Mouse (Mus musculus): ENCODE data around the gene Ccdc117.
"Not testable (repeated sequence)": the region's sequence is repeated elsewhere in the genome, so short reads cannot be mapped to it uniquely, and the experiment has no call there.

The Ccdc117 gene

DNA sequence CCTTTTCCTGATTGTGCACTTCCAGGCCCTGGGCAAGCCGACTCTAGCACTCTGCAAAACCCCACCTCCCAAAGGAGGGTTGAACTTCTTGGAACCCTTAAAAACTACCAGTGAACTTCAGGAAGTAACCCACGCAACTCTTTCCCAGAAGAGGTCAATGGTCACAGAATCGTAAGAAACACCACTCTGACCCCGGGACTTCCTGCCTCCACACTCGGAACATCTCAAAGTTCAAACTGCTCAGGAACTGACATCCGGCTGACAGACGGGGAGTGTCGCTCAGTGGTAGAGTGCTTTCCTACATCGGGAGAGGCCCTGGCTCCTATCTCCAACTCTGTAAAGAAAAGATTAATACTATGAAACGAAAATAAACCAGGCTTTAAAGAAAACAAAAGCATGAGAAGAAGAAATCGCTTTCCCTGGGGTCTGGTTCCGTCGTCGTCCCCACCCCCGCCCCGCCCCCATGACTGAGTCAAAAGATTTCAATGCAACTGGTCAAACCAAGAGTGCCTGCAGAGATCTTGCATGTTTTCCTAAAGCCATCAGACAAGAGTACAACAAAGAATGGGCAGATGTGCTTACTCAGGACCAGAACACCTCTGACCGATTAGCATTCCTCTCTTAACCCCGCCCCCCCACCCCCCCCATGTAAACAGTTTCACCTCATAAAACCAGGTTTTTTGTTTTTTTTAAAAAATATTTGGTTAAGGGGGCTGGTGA lies 36.0 kb downstream of the Ccdc117 start:
- no peak for DNase-seq

DNA sequence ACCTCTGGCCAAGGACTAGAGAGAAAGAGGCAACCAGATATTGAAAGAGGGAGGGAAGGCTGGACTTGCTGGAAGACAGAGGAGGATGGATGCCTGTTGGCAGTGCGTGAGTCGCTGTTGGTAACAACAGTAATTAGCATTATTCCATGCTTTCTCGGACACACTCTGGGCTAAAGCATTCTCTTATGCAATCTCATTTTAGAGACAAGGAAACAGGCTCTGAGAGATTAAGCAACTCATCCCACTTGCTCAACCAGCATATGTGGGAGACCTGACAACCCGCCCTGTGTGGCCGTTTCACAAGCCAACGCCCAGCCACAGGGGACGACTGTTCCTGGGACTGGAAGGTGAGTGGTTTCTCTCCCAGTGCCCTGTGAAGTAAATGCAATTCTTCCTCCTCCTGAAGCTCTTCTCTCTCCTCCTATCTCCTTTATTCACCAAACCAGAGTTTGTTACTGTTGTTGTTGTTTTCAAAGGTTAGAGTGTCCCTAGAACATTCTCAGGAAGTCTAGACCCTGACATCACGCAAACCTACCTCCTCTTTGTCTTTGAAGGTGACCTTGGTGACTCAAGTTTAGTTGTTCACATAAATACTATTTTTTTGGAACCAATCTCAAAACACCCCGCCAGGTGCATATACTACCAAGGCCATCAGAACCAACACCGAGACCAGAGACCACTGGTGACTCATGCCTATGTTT lies 39.5 kb downstream of the Ccdc117 start:
- DNase-seq: no peak

DNA sequence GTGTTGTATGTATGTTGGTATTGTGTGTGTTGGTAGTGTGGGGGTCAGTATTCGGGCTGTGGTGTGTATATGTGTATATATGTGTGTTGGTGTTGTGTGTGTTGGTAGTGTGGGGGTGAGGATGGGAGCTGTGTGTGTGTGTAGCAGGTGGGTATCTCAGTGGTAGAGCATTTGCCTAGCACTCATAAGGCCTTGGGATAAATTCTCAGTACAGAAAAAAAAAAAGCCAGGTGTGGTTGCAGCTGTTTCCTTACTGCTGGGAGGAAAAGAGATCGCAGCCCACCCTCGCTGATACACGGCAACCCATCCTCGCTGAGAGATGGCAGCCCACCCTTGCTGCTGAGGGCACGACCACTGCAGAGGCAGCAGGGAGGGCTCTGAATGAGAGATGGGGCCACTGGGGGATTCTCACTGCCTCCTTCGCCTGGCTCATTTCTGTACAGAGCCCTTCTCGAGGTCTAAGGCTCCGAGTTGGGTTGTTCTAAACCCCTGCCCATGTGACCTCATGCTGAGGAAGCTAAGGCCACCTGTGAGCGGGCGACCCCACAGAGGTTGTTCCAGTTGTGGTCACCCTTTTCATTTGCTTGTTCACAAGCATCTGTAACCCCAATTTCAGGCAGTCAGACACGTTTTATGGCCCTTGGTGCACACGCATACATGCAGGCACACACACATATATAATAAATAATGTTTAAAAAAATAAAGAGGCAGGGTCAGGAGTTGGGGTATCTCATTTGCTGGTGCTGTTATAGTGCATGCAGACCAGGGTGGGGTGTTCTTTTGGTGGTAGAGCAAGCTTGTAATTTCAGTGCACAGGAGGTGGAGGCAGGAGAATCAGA lies 40.9 kb downstream of the Ccdc117 start:
- no peak for DNase-seq

DNA sequence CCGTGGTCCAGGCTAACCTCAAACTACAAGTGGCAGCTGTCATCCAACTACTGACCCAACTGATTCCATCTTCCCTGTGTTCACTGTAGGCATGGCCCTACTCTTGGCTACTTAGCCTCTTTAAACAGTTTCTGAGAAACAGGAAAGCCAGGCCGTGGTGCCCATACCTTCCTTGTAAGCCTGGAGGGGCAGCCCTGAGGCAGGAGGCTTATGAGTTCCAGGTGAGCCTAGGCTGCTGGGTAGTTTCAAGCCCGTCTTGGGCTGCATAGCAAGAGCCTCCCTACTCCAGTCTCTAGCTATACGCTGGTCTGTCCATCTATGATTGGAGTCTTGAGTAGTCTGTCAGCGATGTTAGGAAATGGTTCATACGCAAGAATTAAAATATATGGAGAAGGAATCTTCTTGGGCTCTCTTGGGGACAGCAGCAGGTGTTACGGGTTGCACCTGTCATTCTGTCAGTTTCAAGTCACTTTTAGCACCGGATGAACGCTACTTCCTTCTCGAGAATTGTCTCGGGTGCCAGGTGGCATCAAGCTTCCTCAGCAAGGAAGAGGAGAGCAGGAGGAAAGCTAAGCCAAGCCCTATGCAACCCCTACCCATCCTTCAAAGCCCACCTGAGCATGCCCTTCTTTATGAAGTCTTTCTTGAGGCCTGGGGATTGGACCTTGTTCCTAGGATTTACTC lies 41.9 kb downstream of the Ccdc117 start:
- DNase-seq: no peak

DNA sequence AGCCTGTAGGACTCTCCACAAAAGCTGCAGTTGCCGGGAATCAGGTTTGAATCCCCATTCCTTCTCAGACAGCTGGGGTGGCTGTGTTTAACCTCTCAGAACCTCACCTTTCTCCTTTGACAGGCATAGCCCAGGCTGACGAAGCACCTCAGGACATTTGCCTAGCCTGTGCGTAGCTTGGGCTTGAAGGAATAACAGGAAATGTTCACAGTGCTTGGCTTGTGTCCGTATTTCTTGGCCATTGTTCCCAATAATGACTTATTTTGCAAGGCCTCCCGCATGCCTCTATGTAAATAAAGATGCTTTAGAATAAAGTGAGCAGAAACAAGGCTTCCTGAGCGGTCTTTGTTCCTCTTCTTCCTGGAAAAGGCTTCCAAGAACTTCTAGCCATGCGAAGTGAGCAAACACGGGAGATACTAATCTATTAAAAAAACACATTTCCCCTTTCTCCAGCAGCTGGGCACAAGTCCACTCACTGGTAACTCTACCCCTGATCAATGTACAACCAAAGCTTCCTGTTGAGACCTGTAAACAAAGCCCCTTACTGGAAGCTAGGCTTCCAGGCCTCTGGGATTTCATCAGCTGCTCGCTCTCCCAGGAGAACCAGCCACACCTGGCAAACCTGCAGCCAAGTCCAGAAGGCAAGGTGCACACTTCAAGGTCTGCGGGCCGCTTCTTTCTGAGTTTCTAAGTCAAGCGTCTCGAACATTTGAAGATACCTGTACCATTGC lies 42.9 kb downstream of the Ccdc117 start:
- no peak for DNase-seq

DNA sequence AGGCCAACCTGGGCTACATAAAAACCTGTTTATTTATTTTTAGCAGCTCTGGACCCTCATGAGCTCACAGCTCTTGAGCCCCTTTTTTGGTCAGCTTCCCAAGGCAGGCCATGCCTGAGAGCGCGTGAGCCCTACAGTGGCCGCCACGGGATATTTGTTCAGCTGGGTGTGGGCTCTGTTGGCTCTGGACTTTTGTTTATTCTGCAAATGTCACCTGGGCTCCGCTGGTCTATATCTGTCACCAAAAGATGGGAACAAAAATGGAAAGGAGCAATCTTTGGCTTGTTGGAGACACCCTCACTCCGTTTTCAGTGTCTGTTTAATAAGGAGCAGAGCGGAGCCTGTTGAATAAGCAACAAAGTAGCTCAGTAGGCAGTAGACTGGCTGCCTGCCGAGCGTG lies 43.6 kb downstream of the Ccdc117 start:
- no peak for DNase-seq

DNA sequence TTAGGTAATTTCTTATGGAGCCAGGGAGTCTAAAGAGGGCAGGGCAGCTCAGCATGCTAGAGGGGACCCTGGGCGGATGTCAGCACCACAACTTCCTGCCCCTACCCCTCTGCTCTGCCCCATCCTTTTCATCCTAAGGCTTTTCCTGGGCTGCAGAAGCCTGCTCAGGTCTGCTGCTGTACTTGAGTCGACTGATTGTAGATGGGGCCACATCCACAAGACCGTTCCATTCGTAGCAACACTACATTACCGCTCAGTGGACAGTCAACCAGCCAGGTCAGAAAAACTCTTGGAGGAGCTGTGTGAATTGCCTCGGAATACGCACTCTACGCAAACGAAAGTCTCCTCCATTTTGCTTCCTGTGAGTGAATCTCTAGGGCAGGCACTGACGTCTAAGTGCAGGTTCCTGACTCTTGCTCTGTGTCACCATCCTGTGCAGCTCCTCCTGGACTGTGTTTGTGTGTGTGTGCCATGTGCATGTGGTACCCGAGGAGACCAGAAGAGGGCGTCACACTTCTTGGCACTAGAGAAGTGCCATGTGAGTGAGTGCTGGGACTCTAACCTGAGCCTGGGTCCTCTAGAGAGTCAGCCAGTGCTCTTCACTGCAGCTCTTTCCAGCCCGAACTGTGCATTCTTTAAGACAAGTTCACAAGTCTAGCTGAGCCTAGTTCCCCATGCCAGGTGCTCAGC lies 45.3 kb downstream of the Ccdc117 start:
- DNase-seq: no peak

DNA sequence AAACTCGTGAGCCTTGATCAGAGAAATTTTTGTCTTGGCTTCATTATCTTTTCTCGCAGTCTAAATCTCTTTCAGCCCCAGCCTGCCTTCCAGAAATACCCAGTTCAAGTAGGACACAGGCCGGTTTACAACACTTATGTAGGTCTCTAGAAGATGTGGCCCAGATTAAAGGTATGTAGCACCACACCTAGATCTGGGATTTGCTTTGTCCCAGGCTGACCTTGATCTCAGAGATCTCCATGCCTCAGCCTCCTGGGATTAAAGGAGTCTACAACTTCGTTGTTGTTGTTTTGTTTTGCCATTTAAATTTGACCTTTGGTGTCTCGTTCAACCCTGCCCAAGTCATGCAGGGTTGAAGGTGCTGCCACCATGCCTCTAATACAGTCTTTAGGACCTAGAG lies 46.1 kb downstream of the Ccdc117 start:
- no peak for DNase-seq

DNA sequence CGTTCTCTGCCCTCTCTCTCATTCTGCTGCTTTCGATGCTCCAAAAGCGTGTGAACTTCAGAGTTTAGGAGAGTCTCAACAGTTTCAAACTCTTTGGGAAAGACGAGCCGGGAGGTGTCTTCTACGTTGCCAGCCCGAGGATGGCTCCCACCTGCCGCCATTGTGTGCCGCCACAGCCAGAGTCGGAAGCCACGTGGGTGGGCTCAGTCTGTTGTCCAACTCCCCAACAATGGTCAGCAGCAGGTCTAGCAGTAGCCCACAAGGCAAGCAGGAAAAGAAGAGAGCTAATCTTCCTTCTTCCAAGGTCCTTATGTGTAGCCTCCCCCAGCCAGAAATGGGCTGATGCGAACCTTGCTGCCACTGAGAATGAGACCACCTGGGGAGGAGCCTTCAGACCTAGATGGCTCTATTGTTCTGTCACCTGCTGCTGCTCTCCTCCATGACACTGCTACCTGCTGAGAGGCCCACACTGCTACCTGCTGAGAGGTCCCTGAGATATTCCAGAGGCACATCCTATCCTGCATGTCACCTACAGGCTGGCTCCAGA lies 46.6 kb downstream of the Ccdc117 start:
- no peak for DNase-seq

DNA sequence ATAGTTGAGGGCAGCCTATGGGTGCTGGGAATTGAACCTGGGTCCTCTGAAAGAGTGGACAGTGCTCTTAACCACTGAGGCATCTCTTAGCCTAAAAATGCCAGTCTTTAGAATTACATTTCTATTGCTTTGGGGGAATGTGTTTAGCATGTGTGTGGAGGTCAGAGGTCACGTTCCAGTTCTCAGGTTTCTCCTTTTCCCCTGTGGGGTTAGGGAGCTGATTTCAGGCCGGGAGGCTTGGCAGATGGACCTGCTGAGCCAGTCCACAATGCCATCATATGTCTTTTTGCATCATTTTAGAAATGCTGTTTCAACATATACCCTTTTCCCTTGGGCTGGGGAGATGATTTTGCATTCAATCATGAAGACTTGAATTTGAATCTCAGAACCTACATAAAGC lies 48.1 kb downstream of the Ccdc117 start:
- DNase-seq: no peak

DNA sequence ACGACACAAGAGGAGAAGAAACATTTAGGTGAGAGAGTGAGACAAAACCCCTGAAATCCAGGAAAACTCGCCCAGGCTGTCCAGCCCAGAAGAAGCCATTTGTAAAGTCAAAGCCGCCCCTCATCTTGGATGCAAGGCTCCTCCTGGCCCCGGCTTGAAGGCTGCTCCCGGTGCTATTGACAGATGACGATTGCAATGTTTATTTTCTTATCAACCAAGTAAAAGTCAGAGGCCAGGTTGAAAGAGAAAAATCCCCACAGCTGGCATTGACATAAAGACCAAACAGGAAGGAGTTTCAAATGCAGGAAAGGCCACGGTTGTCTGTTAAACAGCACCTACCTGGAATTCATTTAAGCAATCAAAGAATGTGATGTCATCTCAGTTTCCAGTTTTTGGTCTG lies 50.1 kb downstream of the Ccdc117 start:
- DNase-seq: no peak

DNA sequence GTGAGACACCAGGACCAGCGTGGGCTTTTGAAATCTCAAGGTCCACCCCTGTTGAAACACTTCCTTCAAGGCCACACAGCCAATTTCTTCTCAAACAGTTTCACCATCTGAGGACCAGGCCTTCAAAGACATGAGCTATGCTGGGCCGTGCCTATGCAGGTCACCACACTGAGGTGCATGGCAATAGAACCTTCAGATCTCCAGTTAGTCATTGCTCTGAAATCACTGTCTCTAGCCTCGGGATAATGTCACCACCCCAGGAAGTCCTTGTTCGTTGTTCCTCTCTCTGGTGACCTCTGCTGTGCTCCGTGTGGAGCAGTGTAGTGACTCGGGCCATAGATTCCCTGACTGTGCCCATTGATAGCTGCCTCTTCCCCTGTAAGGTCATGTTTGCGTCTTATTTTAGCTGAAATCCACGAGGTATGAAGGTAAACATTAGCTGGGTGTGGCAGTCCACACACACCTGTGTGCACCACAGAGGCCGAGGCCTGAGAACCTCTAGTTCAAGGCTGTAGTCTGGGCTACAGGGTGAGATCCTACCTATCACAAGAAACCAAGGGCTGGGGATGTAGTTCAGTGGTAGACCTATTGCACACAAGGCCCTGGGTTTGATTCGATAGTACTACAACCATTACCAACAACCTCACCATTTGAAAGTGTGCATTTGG lies 50.9 kb downstream of the Ccdc117 start:
- no peak for DNase-seq

DNA sequence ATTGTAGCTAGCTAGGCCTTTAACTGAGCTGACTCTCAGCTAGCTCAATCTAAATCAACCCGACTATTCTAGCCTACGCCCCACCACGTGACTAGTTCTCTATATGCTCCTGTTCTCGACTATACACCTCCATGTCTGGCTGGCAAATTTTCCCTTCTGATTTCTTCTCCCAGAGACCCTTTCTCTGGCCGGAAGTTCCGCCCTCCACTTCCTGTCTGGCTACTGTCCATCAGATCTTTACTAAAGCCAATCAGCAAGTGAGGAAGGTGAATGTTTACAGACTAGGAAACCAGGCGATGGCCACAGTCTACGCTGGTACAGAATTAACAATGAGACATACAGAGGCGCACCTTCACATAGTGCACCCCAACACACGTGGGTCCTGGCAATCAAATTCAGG lies 52.6 kb downstream of the Ccdc117 start:
- DNase-seq: not testable (repeated sequence)

DNA sequence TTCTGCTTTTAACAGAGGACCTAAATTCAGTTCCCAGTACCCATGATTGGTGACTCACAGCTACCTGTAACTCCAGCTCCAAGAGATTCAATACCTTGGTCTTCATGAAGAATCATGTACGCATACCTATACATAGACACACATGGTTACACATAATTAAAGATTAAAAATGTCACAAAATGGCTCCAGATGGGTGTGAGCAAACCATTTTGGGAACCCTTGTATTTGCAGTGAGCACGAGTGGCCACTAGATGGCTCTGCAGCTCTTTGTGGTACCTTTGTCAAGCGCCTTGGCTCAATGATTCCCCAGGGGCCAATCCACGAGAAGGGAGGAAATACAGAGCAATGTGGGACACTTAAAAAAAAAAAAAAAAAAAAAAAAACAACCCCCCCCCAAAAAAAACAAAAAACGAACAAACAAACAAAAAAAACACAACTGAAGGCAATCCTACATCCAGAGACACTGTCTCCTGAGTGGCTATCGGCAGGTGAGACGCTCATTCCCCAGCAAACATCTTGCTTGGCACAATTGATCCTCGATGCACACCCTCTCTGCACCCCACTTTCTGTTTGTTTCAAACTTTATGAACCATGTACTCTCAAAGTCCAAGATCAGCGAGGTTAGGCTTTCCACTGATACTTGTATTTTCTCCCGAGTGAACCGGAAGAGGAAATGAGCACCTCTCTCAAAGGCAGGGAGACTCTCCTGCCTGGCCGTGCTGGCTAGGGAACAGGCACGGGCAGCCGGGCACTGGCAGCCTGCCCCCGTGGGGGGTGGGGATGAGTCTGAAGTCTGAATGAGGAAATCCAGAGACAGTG lies 56.6 kb downstream of the Ccdc117 start:
- peak; percentile 80 for DNase-seq

DNA sequence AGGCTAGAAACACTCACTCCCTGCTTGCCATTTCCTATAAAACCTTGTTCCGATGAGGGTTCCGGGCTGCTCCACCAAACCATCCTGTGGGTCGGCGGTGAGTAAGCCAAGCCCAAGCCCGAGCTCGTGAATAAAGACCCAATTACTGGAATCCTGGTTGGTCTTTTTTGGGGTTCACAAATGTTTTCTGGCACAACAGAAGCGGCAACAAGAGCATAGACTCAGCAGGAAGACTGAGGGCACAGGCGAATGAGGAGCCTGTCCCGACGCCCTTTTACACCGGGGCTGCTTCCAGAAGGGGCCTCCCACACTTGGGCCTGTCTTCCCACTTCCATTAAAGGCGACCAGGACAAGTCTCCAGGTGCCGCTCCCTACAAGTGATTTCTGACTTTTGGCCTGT lies 59.4 kb downstream of the Ccdc117 start:
- DNase-seq: no peak

Data from cerebellum, adult 8-10 months (tissue).